Mouse (Mus musculus): ENCODE measurements around the gene Fgd6. TPM values are rescaled to one million over a fixed set of nuclear protein-coding genes. Genes with fewer than 3 reads are reported as not detected.

Fgd6 gene
- polyA plus RNA-seq, 1 experiment = 7.0 TPM

- no peak for DNase-seq (ENCODE audit: extremely low spot score in 1 of 2, low spot score in 1 of 2)
These were observed 87.8 kb downstream of the Fgd6 start for GRCm38 (mm10) chr10:94123581-94123980.

- no peak for DNase-seq (ENCODE audit: extremely low spot score in 1 of 2, low spot score in 1 of 2)
These were observed 88.6 kb downstream of the Fgd6 start for GRCm38 (mm10) chr10:94124376-94124775.

GRCm38 (mm10) chr10:94129680-94130119 lies 93.9 kb downstream of the Fgd6 start:
- DNase-seq (ENCODE audit: extremely low spot score in 1 of 2, low spot score in 1 of 2) = peak; percentile 82 to 87

- no peak for DNase-seq (ENCODE audit: extremely low spot score in 1 of 2, low spot score in 1 of 2)
These were observed 97.3 kb downstream of the Fgd6 start for GRCm38 (mm10) chr10:94133081-94133480.

GRCm38 (mm10) chr10:94133674-94134073 lies 97.9 kb downstream of the Fgd6 start:
- no peak for DNase-seq (ENCODE audit: extremely low spot score in 1 of 2, low spot score in 1 of 2)

- DNase-seq (ENCODE audit: extremely low spot score in 1 of 2, low spot score in 1 of 2) = no peak
These were observed 99.0 kb downstream of the Fgd6 start for GRCm38 (mm10) chr10:94134535-94135390.

- no peak for DNase-seq (ENCODE audit: extremely low spot score in 1 of 2, low spot score in 1 of 2)
These were observed 103.2 kb downstream of the Fgd6 start for GRCm38 (mm10) chr10:94138890-94139482.

GRCm38 (mm10) chr10:94140227-94140931 lies 104.6 kb downstream of the Fgd6 start:
- DNase-seq (ENCODE audit: extremely low spot score in 1 of 2, low spot score in 1 of 2) = no peak

GRCm38 (mm10) chr10:94142427-94142826 lies 106.6 kb downstream of the Fgd6 start:
- DNase-seq (ENCODE audit: extremely low spot score in 1 of 2, low spot score in 1 of 2) = no peak

GRCm38 (mm10) chr10:94144581-94144980 lies 108.8 kb downstream of the Fgd6 start:
- no peak for DNase-seq (ENCODE audit: extremely low spot score in 1 of 2, low spot score in 1 of 2)

GRCm38 (mm10) chr10:94147391-94147755 lies 111.6 kb downstream of the Fgd6 start:
- no peak for DNase-seq (ENCODE audit: extremely low spot score in 1 of 2, low spot score in 1 of 2)

- DNase-seq (ENCODE audit: extremely low spot score in 1 of 2, low spot score in 1 of 2) = peak; percentile 79 to 93
These were observed 112.1 kb downstream of the Fgd6 start, which contains the start of gene Nr2c1 for GRCm38 (mm10) chr10:94147756-94148531. Nr2c1 (plus strand) TSS chr10:94148023.

- no peak for DNase-seq (ENCODE audit: extremely low spot score in 1 of 2, low spot score in 1 of 2)
These were observed 115.7 kb downstream of the Fgd6 start for GRCm38 (mm10) chr10:94151488-94151887.

- DNase-seq (ENCODE audit: extremely low spot score in 1 of 2, low spot score in 1 of 2) = no peak
These were observed 118.0 kb downstream of the Fgd6 start for GRCm38 (mm10) chr10:94153841-94154240.

- DNase-seq (ENCODE audit: extremely low spot score in 1 of 2, low spot score in 1 of 2) = no peak
These were observed 123.2 kb downstream of the Fgd6 start for GRCm38 (mm10) chr10:94158962-94159361.

- no peak for DNase-seq (ENCODE audit: extremely low spot score in 1 of 2, low spot score in 1 of 2)
These were observed 123.6 kb downstream of the Fgd6 start for GRCm38 (mm10) chr10:94159406-94159805.

- DNase-seq (ENCODE audit: extremely low spot score in 1 of 2, low spot score in 1 of 2) = no peak
These were observed 125.4 kb downstream of the Fgd6 start for GRCm38 (mm10) chr10:94161051-94161765.

GRCm38 (mm10) chr10:94162031-94162430 lies 126.2 kb downstream of the Fgd6 start:
- DNase-seq (ENCODE audit: extremely low spot score in 1 of 2, low spot score in 1 of 2) = no peak

- DNase-seq (ENCODE audit: extremely low spot score in 1 of 2, low spot score in 1 of 2) = no peak
These were observed 128.5 kb downstream of the Fgd6 start for GRCm38 (mm10) chr10:94164104-94164845.
